Mouse (Mus musculus): ENCODE results near the gene Ror2. TPM values are rescaled to one million over a fixed set of nuclear protein-coding genes. Genes with fewer than 3 reads are reported as not detected.
A peak's percentile ranks its signal among the peaks of the same experiment; 100 is the strongest.

Gene Ror2
- polyA plus RNA-seq, 1 experiment from 2014 or later, result 25.8 TPM

DNA sequence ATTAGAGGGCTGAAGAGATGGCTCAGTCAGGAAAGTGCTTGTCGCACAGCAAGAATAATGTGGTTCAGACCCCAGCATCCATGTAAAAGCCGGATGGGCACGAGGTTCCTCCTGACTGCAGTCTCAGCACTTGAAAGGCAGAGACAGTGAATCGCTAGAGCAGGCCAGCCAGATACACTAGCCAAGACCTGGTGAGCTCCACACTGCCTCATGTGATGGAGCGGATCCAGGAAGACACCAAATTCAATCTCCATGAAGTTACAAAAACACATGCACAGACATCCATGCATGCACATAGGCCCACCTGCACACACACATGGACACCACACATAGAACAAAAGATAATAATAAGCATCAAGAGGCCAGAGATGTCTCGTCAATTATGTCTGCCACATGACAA is 64.7 kb downstream of the Ror2 start:
- H3K27me3 ChIP-seq (ENCODE audit: insufficient read depth, poor library complexity, severe bottlenecking), result no peaks in the 10 kb centered on the region
- peaks cover 22% of the 10 kb centered on the region; the same call in 1 of the 2 replicates for H3K36me3 ChIP-seq
- H3K4me3 ChIP-seq, result no peak overlapping the region
- no peak overlapping the region; the same call in 1 of the 2 replicates for H3K27ac ChIP-seq
- peaks cover 3% of the 10 kb centered on the region; the same call in 1 of the 2 replicates for H3K9me3 ChIP-seq
- DNase-seq (ENCODE audit: low spot score), result no peak
- WGBS, result 81% methylated on average over 6 of the region's 6 CpGs
- peaks cover 31% of the 10 kb centered on the region for H3K4me1 ChIP-seq

DNA sequence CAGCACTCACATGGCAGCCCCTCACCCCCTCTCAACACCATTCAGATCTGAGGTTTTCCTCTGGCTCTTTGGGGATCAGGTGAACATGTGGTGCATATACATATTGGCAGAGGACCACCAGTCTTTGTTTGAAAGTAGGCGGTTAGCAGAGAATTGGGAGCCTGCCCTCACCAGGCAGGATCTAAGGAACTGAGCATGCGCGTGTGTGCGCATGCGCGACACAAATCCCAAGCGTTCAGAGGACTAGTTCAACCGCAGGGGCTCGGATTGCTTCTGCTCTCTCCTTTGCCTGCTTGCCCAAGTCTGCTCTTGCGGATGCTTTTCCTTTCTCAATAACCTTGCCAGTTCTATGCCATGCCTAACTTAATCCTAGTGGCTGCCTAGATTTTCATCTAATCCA is 66.0 kb downstream of the Ror2 start:
- DNase-seq (ENCODE audit: low spot score), result no peak
- peaks cover 3% of the 10 kb centered on the region; the same call in 1 of the 2 replicates for H3K9me3 ChIP-seq
- 93% methylated on average over 10 of the region's 10 CpGs for WGBS
- peaks cover 36% of the 10 kb centered on the region for H3K4me1 ChIP-seq
- H3K36me3 ChIP-seq, result peaks cover 22% of the 10 kb centered on the region; the same call in 1 of the 2 replicates
- no peaks in the 10 kb centered on the region for H3K27me3 ChIP-seq (ENCODE audit: insufficient read depth, poor library complexity, severe bottlenecking)
- no peak overlapping the region for H3K27ac ChIP-seq
- H3K4me3 ChIP-seq, result no peak overlapping the region

DNA sequence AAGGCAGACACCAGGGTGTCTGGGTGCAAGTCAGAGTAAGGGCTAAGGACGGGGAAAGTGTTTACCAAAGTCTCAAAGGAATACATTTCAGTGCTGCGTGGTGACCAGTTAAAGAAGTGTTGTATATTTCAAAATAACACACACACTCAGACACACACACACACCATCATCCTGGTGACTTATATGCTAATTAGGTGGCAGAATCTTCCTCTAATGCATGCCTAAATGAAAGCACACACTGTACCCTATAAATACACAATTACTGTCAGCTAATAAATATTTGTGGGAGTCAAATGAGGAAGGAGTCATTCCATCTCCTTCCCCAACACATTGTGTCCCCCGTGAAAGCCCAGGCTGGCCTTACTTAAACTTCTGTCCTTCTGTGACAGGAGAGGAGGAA is 66.5 kb downstream of the Ror2 start:
- Histone ChIP-seq H3K9me3 (peaks cover 3% of the 10 kb centered on the region; the same call in 1 of the 2 replicates), H3K27ac (no peak overlapping the region), H3K36me3 (peaks cover 18% of the 10 kb centered on the region; the same call in 1 of the 2 replicates), H3K4me1 (peaks cover 41% of the 10 kb centered on the region), H3K4me3 (no peak overlapping the region), H3K27me3 (ENCODE audit: insufficient read depth, poor library complexity, severe bottlenecking) (no peaks in the 10 kb centered on the region)
- no peak for DNase-seq (ENCODE audit: low spot score)
- 71% methylated on average over 3 of the region's 3 CpGs for WGBS

DNA sequence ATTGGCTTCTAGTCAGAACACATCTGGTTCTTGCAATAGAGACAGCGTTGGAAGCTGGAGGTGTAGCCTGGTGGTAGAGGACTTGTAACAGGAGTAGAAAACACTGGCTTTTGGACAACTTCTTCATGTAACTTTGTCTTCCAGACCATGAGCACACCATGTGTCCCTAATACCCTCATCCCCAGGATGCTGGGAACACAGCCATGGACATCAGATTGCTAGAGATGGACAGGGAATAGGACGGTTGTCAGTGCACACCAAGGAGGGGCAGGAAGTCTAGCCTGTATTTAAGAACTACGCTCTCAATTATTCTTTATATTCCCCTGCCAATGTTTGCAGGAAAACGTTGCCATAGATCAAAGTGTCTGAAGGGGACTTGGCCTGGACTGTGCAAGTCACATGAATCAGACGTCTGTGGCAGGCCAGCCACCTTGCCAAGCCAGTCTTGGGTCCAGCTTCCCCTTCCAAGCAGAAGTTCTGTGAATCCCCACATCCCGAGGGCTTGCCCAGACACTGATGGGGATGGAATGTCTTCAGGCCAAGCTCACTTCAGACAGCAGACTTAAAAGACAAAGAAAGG is 68.4 kb downstream of the Ror2 start:
- Histone ChIP-seq H3K27ac (no peak overlapping the region), H3K4me3 (no peak overlapping the region), H3K9me3 (no peaks in the 10 kb centered on the region), H3K27me3 (ENCODE audit: insufficient read depth, poor library complexity, severe bottlenecking) (no peaks in the 10 kb centered on the region), H3K4me1 (peaks cover 60% of the 10 kb centered on the region), H3K36me3 (peaks cover 14% of the 10 kb centered on the region; the same call in 1 of the 2 replicates)
- no peak for DNase-seq (ENCODE audit: low spot score)
- 69% methylated on average over 6 of the region's 6 CpGs for WGBS

DNA sequence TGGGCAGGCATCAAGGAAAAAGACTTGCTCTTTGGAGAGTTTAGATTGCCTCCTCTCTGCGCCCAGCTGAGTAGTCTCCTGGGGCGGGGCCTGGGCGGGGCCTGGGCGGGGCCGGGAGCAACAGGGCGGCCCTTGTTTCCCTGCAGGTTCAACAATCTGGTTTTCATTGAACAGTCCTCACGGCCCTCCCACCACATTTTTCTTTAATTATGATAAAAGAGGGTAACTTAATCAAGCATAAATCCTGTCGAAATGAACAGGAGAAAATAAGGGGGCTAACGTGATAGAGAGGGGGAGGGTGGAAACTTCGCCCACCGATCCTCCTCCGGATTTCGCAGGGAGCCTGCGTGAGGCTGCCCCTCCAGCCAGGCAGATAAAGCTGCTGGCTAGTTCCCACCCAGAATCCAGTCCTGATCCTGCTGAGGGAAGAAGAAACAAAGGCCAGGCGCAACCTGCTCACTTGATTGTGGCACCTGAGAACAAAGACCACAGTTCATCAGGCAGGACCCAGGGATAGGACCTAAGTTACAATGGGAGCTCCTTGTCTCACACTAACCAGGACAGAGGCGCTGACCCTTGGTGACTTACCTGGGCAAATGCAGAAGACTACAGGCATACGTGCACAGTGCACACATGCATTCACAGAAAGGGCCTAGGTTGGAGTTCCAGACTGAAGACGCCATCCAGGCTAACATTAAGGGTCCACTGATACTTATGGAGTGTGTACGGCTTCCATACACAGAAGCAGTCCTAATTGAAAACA is 73.8 kb downstream of the Ror2 start:
- DNase-seq (ENCODE audit: low spot score), result peak; percentile 85
- Histone ChIP-seq H3K4me1 (peaks cover 79% of the 10 kb centered on the region), H3K36me3 (0 out of 2 replicates have a peak, but pooled peaks cover 4% of the 10 kb centered on the region), H3K27me3 (ENCODE audit: insufficient read depth, poor library complexity, severe bottlenecking) (no peaks in the 10 kb centered on the region), H3K27ac (peak overlapping the region; percentile 71), H3K4me3 (peak overlapping the region; percentile 54), H3K9me3 (no peaks in the 10 kb centered on the region)
- 13% methylated on average over 19 of the region's 19 CpGs for WGBS

DNA sequence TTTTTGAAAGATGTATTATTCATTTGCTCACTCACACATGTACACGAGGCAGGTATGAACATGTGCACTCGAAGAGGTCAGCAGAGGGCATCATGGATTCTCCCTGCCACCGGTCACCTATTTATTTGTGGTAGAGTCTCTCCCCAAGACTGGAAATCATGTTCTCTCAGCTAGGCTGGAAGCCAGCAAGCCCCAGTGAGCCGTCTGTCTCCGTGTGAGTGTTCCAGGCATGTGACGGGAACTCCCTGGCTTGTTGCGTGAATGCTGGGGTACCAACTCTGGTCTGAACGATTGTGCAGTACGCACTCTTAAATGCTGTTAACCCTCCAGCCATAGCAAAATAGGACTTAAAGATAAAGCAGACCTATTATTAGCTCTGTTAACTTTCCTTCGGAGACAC is 77.4 kb downstream of the Ror2 start:
- H3K27me3 ChIP-seq (ENCODE audit: insufficient read depth, poor library complexity, severe bottlenecking), result no peaks in the 10 kb centered on the region
- H3K4me1 ChIP-seq, result peaks cover 90% of the 10 kb centered on the region
- WGBS, result 53% methylated on average over 10 of the region's 10 CpGs
- H3K4me3 ChIP-seq, result no peak overlapping the region
- peak overlapping the region; percentile 52 for H3K27ac ChIP-seq
- H3K9me3 ChIP-seq, result no peaks in the 10 kb centered on the region
- DNase-seq (ENCODE audit: low spot score), result no peak
- H3K36me3 ChIP-seq, result no peaks in the 10 kb centered on the region

- Histone ChIP-seq H3K27me3 (ENCODE audit: insufficient read depth, poor library complexity, severe bottlenecking) (no peaks in the 10 kb centered on the region), H3K27ac (peak overlapping the region; percentile 79), H3K4me1 (peaks cover 88% of the 10 kb centered on the region), H3K36me3 (no peaks in the 10 kb centered on the region), H3K4me3 (peak overlapping the region; percentile 35), H3K9me3 (no peaks in the 10 kb centered on the region)
- 16% methylated on average over 17 of the region's 17 CpGs for WGBS
- peak; percentile 82 for DNase-seq (ENCODE audit: low spot score)
Observed at GRCm38 (mm10) chr13:53205128-53205911, 80.6 kb downstream of the Ror2 start.

DNA sequence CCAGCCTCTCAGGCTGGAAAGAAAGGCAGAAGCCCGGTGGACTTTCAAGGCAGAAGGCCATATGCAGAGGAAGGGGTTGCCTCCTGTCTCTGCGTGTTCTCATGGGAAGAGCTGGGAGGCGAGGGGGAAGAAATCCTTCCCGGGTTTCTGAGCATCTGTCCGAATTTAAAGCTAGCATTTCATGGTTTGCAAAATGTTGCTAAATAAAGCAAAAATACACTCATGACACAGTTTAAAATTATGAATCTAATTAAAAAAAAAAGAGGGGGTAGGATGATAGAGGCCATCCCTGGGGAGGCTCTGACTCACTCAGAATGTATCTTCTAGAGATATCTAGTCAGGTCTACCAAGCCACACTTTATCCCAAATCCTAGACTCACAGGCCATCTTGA is 83.5 kb downstream of the Ror2 start:
- Histone ChIP-seq H3K4me3 (peak overlapping the region; percentile 37), H3K4me1 (peaks cover 86% of the 10 kb centered on the region), H3K27ac (peak overlapping the region; percentile 85), H3K27me3 (ENCODE audit: insufficient read depth, poor library complexity, severe bottlenecking) (no peaks in the 10 kb centered on the region), H3K36me3 (no peaks in the 10 kb centered on the region), H3K9me3 (no peaks in the 10 kb centered on the region)
- DNase-seq (ENCODE audit: low spot score), result no peak
- 49% methylated on average over 5 of the region's 5 CpGs for WGBS

DNA sequence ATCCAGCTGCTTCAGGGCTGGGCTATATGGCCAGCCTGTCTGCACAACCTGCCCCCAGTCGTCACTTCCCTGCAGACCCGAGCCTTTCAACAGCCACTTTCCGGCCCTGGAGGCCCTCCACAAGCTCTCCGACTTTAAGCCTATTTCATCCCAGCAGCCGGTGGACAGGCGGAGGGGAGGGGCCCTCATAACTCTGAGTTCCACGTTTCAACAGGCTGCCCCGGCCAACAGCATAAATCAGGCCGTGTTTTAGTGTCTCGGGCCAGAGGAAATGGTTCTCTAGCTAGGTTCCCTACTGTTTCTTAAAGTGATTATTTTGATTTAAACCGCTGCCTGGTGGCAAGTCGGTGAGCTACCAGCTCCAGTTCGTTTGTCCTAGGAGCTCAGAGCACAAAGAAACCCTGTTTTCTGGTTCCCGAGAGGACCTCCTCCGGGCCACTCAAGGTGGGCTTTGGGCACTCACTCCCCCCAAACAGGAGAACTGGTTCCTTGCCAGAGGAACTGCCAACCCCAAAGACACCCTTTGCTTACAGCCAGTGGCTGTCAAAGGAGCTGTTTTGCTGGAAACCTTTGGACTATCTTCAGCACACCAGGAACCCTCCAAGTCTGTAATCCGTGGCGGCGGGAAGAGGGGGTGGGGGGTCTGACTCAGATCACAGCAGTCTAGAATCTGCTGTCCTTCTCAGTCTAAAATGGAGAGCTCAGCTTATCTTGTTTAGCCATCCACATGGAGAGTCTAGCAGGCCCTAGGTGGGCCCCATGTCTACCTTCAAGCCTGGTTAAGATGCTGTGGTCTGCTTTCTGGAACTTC is 84.1 kb downstream of the Ror2 start:
- H3K36me3 ChIP-seq, result no peaks in the 10 kb centered on the region
- peak; percentile 87 for DNase-seq (ENCODE audit: low spot score)
- H3K9me3 ChIP-seq, result no peaks in the 10 kb centered on the region
- peak overlapping the region; percentile 85 for H3K27ac ChIP-seq
- no peaks in the 10 kb centered on the region for H3K27me3 ChIP-seq (ENCODE audit: insufficient read depth, poor library complexity, severe bottlenecking)
- H3K4me1 ChIP-seq, result peaks cover 86% of the 10 kb centered on the region
- 9% methylated on average over 18 of the region's 18 CpGs for WGBS
- H3K4me3 ChIP-seq, result peak overlapping the region; percentile 37

GRCm38 (mm10) chr13:53200121-53200520 is 85.8 kb downstream of the Ror2 start:
- H3K9me3 ChIP-seq, result no peaks in the 10 kb centered on the region
- H3K27me3 ChIP-seq (ENCODE audit: insufficient read depth, poor library complexity, severe bottlenecking), result no peaks in the 10 kb centered on the region
- 85% methylated on average over 4 of the region's 4 CpGs for WGBS
- H3K4me3 ChIP-seq, result no peak overlapping the region
- no peak overlapping the region for H3K27ac ChIP-seq
- no peak for DNase-seq (ENCODE audit: low spot score)
- no peaks in the 10 kb centered on the region for H3K36me3 ChIP-seq
- H3K4me1 ChIP-seq, result peaks cover 84% of the 10 kb centered on the region

DNA sequence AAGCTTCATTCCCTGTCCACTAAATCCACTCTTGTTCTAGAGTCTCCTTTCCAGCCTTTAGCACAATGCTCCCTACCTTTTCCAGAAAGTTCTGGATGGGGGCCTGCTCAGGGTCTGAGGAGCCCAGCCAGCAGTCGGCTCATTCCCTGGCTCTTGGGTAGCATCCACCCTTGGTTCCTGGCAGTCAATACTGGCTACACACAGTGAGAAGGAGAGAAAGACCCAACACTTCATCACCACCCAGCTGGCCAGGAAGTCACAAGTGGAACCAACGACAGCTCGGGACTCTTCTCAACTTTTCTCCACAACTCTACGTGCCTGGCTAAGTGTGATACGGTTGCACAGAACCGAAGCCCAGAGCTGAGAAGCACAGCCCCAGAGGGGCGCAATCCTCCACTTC is 86.7 kb downstream of the Ror2 start:
- no peaks in the 10 kb centered on the region for H3K9me3 ChIP-seq
- H3K4me1 ChIP-seq, result peaks cover 84% of the 10 kb centered on the region
- no peaks in the 10 kb centered on the region for H3K36me3 ChIP-seq
- no peak overlapping the region for H3K4me3 ChIP-seq
- no peaks in the 10 kb centered on the region for H3K27me3 ChIP-seq (ENCODE audit: insufficient read depth, poor library complexity, severe bottlenecking)
- WGBS, result 75% methylated on average over 7 of the region's 7 CpGs
- H3K27ac ChIP-seq, result 0 out of 2 replicates have a peak overlapping the region, but pooled peaks have one; percentile 3
- DNase-seq (ENCODE audit: low spot score), result no peak

GRCm38 (mm10) chr13:53196690-53197089 is 89.2 kb downstream of the Ror2 start:
- DNase-seq (ENCODE audit: low spot score), result no peak
- no peaks in the 10 kb centered on the region for H3K9me3 ChIP-seq
- H3K27ac ChIP-seq, result peak overlapping the region; percentile 39; the same call in 1 of the 2 replicates
- 75% methylated on average over 7 of the region's 7 CpGs for WGBS
- H3K4me3 ChIP-seq, result no peak overlapping the region
- H3K4me1 ChIP-seq, result peaks cover 82% of the 10 kb centered on the region
- no peaks in the 10 kb centered on the region for H3K27me3 ChIP-seq (ENCODE audit: insufficient read depth, poor library complexity, severe bottlenecking)
- no peaks in the 10 kb centered on the region for H3K36me3 ChIP-seq
